Mouse (Mus musculus) right cerebral cortex, adult 18-20 months (tissue): ENCODE results near the gene Gm4881.
"Not testable (repeated sequence)": the region's sequence is repeated elsewhere in the genome, so short reads cannot be mapped to it uniquely, and the experiment has no call there.

Experiments
- DNase-seq: peaks from one replicate; pipeline ENCODE4 v3.0.0; 2022; ENCODE audit warnings: mixed read lengths

Gene Gm4881

DNA sequence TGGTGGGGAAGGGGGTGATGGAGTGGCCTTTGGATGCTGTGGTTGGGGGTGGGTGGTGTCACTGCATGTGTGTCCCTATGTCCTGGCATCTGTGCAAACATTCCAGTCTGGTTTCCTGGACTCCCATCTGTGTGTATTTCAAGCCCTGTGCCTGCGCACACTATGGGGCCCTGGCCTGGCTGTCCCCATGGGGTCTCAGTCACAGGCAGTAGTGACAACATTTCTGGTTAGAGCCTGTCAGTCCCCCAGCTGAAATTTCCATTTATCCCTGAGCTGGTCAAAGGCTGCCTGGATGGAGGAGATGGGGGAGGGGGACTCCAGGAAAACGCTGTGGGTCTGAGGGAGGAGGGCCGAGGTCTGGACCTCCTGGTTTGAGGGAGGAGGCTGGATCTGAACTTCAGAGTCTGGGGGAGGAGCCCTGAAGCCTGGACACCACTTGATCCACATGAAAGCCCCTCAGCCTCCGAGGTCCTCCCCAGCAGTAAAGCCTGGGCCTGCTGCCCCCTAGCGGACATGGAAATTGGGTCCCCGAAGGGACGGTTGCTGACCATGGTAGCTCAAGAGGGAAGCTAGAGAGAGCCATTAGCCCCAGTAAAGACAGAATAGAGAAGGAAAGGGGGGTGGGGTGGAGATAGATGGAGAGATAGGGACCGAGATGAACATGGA is 5.8 kb upstream of the Gm4881 start:
- DNase-seq, result no peak

DNA sequence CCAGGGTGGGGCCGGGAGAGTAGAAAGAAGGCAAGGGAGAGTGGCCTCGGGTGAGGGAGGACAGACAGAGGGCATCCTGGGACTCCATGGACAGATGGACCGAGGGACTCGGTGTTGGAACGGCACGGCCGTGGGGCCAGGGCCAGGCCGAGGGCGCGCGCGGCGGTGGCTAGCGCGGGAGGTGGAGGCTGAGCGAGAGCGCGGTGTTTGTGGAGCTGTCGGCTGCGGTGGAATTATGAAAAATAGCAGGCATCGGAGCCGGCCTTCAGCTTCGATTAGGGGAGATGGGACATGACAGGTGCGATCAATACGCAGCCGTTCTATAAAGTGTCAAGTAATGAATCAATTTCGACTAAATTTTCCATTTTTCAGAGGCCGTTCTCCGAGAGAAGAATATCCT is 4.5 kb upstream of the Gm4881 start:
- no peak for DNase-seq

DNA sequence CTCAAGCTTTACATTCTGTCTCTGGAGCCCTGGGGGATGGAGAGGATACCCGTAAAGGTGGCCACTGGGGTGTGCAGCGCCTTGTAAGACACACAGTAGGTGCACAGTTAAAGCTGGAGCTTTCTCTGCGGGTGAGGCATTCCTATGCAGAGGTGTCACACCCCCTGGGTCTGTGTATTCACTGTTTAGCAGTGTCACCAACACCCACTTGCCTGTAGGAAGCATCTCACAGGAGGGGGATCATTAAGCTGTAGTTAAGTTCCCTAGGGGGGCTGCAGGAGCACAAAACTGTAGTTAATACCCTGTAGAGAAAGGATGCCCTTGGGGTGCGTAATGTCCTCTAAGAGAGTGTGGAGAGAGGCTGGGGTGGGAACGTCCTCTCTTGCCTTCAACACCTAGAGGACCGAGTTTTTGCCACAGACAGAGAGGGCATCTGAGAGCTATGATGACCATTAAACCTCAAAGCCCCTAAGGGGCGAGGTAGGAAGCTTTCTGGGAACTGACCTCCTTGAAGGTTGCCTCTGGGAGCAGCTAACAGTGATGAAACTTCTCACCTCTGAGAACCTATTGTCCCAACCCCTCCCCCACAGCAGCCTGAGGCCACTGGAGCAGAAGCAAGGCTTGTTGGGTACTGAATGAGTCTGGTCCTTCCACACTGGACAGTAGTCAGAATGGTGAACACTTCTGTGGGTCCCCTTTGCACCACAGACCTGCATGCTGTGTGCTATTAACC is 3.2 kb upstream of the Gm4881 start:
- DNase-seq, result no peak

DNA sequence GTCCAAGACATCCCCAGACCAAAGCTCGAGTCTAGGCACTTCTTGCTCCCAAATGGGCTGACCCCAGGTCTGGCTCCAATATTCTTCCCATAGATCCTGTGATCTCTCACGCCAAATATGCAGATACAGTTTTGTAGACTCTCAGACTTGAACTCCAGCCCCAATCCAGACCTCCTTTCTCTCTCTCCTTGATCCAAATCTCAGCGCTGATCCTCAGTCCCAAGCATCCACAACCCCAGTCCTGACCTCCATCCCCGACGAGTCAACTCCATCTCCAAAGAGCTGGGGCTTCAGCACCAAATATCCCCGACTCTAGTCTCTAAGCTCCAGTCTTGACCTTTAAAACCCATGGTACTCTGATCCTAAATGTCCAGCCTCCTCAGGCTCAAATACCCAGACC is 653 bp downstream of the Gm4881 start:
- DNase-seq, result no peak

DNA sequence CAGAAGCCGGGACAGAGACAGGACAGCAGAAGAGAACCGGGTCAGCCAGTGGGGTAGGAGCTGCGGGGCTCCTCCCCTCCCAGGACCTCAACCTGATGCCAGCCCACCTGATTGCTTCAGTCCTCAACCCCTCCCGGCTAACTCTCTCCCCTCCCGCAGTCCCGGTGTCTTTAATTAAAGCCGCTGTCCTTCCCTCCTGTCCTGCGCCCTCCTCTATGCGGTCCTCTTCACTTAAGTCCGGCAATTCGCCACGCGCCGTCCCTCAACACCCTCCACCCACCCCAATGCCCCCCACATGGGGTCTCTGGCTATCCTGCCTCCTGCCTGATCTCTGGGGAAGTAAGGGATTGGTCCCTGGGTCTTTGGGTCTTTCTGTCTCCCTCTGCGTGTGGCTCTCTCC is 12.6 kb downstream of the Gm4881 start:
- DNase-seq, result no peak

DNA sequence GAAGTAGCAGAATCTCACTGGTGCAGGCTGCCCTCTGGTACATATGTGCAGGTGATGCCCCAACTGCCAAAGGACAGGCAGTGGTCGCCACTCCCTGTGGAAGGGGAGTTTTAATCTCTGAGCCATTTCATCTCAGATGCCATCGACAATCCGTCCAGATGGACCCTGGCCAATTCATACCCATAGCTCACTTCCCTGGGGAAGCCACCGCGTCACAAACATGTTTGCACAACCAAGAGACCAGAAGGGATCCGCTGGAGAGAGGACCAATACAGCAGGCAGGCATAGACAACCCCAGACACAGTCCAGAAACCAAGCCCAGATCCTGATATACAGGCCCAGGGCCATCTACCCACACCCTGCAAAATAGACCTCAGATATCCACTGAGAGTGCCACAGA is 13.8 kb downstream of the Gm4881 start:
- no peak for DNase-seq

DNA sequence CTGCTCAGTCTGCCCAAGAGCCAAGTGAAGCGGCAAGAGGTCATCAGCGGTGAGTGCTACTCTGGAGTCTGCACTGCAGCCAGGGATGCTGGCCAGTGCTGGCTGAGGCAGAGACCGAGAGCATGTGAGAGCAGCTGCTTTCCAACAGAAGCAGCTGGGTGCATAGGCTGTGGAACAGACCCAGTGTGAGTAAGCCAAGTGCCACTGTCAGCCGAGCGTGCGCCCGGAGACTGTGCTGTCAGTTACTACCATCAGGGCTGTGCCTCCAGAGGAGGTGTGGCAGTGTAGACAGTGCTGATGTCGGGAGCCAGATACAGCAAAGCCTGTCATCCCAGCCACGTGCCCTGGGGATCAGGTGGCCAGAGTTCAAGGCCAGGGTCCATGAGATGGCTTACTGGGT is 24.6 kb downstream of the Gm4881 start:
- peak; percentile 38 for DNase-seq

DNA sequence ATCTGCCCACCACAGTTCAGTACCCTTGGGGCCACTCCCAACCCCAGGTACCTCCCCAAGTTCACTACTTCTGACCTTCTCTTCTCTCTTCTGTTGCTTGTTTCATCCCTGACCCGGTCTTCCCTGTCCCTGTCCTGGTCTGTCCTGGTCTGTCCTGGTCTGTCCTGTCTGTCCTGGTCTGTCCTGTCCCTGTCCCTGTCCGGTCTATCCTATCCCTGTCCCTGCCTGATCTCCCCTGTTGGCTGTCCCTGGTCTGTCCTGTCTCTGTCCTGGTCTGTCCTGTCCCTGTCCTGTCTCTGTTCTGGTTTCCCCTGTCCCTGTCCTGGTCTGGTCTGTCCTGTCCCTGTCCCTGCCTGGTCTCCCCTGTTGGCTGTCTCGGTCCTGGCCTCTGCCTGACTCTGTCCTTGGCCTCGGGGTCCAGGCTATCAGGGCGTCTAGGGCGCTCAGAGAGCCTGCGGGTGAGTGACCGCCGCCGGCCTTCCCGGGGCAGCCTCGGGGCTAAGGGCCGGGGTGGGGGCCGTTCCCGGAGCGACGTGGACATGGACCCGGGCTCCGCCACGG is 25.5 kb downstream of the Gm4881 start:
- no peak for DNase-seq

DNA sequence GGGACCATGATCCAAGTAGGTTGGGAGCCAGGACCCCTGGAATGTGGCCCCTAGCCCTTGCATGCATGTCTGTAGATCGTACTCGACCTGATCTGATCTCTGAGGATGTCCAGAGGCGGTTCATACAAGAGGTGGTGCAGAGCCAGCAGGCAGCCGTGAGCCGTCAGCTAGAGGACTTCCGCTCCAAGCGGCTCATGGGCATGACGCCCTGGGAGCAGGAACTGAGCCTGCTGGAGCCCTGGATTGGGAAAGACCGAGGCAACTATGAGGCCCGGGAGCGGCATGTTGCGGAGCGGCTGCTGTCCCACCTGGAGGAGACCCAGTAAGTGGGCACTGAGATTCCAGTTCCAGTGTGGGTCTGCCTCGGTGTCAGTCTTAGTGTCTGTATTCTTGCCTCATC is 31.8 kb downstream of the Gm4881 start:
- no peak for DNase-seq

DNA sequence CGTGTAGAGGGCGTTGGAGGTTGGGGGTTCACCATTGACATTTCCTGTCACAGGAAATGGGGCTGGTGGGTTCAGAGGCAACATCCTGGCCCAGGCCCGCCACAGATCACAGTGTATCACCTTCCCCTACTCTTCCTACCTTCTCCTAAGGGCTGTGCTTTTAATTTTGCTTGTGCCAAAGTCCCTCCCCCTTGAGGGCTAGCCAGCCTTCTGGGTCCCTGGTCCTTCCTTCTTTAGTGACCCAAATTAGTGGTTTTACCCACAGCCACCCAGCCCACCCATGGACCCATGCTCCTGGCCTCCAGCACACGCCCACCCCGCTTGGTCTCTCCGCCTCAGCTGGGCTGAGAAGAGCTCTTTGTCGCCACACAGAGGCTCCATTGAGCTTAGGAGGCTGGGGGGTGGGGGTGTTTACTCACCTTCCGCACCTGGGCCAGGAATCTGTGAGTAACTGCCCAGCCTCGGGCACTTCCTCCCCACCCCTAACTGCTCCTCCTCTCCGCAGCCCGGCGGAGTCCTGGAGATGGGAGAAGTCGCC is 37.0 kb downstream of the Gm4881 start:
- no peak for DNase-seq

DNA sequence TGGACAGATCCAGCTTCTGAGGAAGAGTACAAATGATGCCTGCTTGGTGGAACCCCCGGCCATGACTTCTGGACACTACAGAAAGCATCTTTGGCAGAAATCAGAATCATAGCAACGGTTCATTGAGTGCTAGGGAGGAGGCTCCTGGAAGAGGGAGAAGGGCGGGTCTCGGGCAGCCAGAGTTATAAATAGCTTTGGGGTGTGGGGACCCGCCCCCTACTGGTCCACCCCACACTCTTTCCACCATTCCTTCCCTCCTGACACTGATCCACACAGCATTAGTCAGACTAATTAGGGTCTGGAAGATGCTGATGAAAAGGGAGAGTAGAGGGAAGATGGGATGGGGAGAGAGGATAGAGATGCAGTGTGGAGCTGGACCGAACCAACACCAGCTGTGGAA is 37.7 kb downstream of the Gm4881 start:
- no peak for DNase-seq

DNA sequence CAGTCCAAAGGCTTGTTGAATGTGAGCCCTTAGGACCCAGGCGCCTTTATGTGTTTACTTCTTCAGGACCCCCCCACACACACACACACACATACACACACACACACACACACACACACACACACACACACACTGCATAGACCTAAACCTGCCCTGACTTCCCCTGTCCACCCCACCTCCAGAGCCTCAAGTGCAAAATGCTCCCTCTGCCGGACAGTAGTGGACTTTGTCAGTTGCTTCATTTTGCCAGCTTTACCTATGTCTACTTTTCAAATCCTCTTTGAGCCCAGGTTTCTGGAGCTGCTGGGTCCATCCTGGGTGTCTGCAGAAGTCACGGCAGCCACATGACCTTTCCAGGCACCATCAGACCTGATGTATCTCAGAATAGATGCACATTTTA is 39.4 kb downstream of the Gm4881 start:
- DNase-seq, result peak; percentile 40

DNA sequence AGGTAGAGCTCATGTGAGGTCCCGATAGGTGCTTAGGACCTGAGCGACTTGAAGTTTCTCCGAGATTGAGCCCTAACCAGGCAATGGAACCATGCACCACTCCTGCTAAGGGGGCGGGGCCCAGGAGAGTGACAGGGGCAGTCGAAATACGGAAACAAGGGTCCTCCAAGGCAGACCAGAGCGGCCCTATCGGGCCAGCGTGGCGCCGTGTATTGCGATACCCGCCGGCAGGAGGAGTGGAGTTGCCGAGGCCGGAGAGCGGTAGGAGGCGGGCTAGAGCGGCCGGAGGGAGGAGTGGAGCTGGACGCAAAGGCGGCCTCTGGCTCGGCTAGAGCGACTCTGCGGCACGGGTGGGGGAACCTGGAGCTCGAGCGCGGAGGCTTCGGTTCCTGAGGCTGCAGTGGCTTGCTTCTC is 40.2 kb downstream of the Gm4881 start:
- peak; percentile 99 for DNase-seq

DNA sequence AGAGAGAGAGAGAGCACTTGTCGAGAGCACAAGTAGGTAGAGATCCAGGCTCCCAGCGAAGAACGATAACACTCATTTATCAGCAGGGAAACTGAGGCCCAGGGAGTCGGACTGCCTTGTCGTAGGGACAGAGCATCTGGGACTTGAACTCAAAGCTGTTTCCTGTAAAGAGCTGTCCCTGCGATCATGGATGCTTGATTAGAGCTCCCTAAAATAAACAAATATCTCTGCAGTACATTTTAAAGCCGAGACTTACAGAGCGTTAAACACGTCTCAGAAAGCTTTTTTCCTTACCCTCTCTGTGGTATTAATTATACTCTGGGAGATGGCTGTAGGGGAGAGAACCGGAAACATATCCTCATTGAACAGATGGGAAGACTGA is 40.9 kb downstream of the Gm4881 start:
- no peak for DNase-seq

DNA sequence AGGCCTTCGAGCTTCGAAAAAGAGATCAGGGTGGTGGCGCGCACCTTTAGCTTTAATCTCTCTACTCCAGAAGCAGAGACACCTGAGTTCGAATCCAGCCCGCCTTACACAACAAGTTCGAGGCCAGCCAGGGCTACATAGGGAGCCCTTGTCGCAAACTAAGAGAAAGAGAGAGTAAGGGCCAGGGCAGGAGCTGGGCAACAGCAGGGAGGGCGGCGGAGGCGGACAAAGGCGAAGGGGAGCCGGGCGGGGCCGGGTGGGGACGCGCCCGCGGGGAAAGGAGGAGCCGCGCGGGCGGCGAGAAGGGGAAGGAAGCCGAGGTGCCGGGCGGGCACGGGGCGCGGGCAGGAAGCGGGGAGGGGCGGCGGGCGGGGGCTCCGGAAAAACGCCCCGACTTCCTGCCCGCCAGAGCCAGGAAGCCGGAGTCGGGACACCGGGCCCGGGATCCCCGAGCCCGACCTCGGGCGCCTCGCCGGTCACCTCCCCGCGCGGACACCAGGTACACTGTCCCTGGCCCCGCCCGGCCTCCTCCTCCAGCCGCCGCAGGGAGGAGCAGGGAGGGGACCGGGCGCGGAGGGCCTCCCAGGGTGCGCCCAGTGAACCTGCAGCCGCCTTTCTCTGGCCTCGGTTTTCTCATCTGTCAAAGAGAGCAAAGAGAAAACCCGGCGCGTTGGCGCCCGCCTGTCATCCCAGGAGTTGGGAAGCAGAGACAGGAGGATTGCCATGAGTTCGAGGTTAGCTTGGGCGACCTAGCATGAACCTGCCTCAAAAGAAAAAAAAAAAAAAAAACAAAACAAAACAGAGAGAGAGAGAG is 41.5 kb downstream of the Gm4881 start, which contains the start of gene Arhgef1:
Arhgef1 (plus strand) TSS at position 283 of the 814 bp plus-strand sequence.
- DNase-seq, result peak; percentile 33

DNA sequence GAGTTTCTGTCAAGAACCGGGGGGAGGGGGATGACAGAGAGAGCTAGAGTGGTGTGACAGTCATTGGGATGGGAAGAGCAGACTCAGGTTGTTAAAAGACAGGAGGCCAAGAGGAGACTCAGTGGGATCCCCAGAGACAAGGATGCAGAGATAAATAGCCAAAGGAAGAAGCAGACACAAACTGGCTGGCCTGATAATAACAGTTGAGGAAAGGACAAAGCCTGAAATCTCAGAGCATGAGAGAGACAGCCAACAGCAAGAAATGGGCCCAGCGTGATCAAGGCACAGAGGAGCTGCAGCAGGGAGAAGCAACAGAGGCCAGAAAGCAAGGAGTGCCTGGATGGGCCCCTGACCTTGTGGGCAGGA is 42.0 kb downstream of the Gm4881 start:
- no peak for DNase-seq

DNA sequence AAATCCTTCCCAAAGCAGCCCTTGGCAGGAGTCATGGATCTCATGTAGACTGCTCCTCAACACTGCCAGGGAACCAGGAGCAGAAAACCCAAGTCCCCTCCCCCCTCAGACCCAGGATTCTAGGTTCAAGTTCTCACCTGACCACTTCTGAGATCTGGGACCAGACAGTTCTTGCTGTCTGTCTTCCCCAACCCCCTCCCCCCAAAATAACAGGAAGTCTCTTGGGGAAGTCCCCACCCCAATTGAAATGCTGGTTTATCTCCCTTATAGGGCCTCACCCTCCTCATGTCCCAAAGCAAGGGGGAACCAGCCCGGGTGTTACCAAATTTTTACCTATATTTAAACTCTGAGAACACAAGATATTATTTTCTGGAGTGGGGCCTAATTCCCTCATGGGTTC is 42.5 kb downstream of the Gm4881 start:
- no peak for DNase-seq

DNA sequence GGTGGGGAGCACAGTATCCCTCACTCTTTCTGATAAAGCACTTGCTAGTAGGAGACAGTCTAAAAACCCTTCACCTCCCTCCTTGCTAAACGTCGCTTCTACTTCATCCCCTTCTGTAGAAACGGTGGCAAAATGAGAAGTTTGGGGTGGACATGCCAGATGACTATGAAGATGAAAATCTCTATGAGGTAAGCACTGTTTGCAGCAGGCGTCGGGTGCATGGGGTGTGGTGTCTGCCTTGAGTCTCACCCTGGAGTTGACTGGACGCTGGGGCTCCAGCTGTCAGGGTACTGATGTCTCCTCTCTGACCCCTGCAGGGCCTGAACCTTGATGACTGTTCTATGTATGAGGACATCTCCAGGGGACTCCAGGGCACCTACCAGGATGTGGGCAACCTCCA is 43.2 kb downstream of the Gm4881 start:
- no peak for DNase-seq

DNA sequence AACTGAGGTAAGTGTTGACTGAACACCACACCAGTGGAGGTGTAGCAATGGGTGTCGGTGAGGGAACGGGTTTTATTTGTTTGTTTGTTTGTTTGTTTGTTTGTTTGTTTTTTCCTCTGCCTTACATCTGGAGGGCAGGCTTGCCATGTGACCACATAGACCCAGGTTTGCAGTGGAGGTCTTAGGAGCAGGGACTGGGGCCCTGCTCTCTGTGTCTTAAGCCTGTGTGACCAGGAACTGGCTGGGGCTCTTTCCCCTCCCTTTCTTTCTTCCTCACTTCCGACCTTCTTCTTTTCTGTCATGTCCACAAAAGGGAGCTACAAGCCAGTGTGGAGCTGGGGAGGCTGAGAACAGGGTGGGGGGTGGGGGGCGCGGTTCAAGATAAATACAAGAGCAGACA is 46.3 kb downstream of the Gm4881 start:
- no peak for DNase-seq

DNA sequence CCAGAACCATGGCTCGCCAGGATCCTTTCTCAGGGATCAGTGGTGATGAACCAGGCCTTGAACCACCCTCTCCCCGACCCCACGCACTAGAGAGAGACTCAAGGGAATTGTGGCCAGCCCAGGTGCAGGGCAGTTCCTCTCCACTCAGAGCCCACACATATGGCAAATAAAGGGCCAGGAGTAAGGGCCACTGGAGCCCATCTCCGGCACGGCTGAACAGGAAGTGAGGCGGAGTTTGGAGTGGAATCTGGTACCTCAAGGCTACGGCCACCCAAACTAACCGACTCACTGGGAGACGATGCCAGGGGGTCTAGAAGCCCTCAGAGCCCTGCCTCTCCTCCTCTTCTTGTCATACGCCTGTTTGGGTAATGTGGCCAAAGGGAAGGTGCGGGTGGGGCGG is 47.1 kb downstream of the Gm4881 start, which contains the start of gene Cd79a:
Cd79a (plus strand) TSS at position 158 of the 400 bp plus-strand sequence.
- DNase-seq, result no peak

DNA sequence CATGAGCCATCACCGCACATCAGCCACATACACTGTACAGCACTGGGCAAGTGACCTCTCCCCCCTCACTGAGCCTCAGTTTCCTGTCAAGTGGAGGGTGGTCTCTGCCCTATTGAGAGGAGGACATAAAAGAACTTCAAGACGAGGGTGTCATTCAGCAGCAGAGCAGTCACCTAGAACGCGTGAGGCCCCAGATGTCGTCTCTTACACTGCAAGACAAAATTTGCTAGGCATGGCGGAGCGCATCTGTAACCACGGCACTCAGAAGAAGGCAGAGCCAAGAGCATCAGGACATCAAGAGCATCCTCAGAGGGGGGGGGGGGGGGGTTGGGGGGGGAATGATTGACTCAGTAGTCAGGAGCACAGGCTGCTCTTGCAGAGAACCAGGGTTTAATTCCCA is 48.0 kb downstream of the Gm4881 start:
- no peak for DNase-seq

DNA sequence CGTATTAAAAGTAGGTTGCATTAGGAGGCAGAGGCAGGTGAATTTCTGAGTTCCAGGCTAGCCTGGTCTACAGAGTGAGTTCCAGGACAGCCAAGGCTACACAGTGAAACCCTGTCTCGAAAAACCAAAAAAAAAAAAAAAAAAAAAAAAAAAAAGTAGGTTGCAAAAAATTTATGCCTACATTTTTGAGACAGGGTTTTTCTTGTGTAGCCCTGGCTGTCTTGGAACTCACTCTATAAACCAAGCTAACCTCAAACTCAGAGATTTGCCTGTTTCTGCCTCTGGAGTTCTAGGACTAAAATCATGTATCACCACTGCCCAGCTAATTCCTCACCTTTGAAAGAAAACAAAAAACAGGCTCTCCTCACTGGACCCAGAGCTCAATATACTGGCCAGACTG is 48.5 kb downstream of the Gm4881 start:
- DNase-seq, result not testable (repeated sequence)

DNA sequence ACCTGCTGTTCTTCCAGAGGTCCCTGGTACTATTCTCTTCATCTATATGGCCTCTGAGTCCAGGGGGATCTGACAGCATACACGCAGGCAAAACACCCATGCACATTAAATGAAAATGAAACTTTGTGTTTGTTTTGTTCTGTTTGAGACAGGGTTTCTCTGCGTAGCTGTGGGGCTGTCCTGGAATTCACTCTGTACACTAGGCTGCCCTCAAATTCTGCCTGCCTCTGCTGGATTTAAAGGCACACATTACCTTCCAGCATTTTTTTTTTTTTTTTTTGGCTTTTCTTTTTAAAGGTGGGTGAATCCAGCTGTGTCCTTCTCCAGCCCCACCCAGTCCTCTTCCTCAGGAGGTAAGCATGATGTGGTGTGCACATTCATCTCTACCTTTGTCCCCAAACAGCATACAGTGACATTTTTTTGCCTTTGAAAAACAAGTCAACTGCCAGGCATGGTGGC is 52.1 kb downstream of the Gm4881 start:
- DNase-seq, result no peak
